Mouse (Mus musculus) heart, postnatal 0 days (tissue): ENCODE results near the gene Gm11060. TPM values are rescaled to one million over a fixed set of nuclear protein-coding genes. Genes with fewer than 3 reads are reported as not detected.
A peak's percentile ranks its signal among the peaks of the same experiment; 100 is the strongest.

Experiments used
- ATAC-seq: fragments of 200-750 bp; cut with Nextera tagmentation; 2 replicates; pipeline ENCODE4 v1.8.0; 2017; ENCODE audit warnings: low read depth, moderate number of reproducible peaks, moderate library complexity; ENCODE audit not compliant: insufficient read depth
- DNase-seq: peaks from one replicate; pipeline ENCODE4 v3.0.0-alpha.2; 2016; ENCODE audit warnings: low spot score
- H3K27ac ChIP-seq: fragments of 300-500 bp; sonication (generic); 2 replicates; pipeline ENCODE4 v1.5.1; 2014; ENCODE audit warnings: low read depth, mild to moderate bottlenecking
- H3K27me3 ChIP-seq: fragments of 300-500 bp; sonication (generic); 2 replicates; pipeline ENCODE4 v1.6.1; 2014; ENCODE audit warnings: low read length, mixed read lengths; ENCODE audit not compliant: control insufficient read depth, insufficient read depth
- H3K36me3 ChIP-seq: fragments of 300-500 bp; sonication (generic); replicated peaks from 2 replicates; pipeline ENCODE4 v1.6.1; 2014; ENCODE audit warnings: low read length, mixed read lengths; ENCODE audit not compliant: control insufficient read depth, insufficient read depth
- H3K4me1 ChIP-seq: fragments of 300-500 bp; sonication (generic); 2 replicates; pipeline ENCODE4 v1.6.1; 2014; ENCODE audit warnings: antibody characterized with exemption; ENCODE audit not compliant: control insufficient read depth, insufficient read depth
- H3K4me2 ChIP-seq: fragments of 300-500 bp; sonication (generic); 2 replicates; pipeline ENCODE4 v1.6.1; 2014; ENCODE audit warnings: low read depth, mild to moderate bottlenecking, low read length, moderate library complexity
- H3K4me3 ChIP-seq: fragments of 300-500 bp; sonication (generic); 2 replicates; pipeline ENCODE4 v1.5.1; 2014; ENCODE audit warnings: low read depth, low read length
- H3K9ac ChIP-seq: fragments of 300-500 bp; sonication (generic); replicated peaks from 2 replicates; pipeline ENCODE4 v1.6.1; 2014; ENCODE audit warnings: low read depth, low read length, mixed read lengths
- H3K9me3 ChIP-seq: fragments of 300-500 bp; sonication (generic); replicated peaks from 2 replicates; pipeline ENCODE4 v1.6.1; 2016; ENCODE audit warnings: low read length; ENCODE audit not compliant: control insufficient read depth
- CTCF ChIP-seq: IDR thresholded peaks from 2 replicates; pipeline ENCODE4 v1.5.1; 2016; ENCODE audit warnings: antibody characterized with exemption, control low read depth, low read depth
- EP300 ChIP-seq: IDR thresholded peaks from 2 replicates; pipeline ENCODE4 v1.6.1; 2016; ENCODE audit warnings: antibody characterized with exemption, low read depth
- WGBS: fragments of 180-500 bp; shearing (Covaris S2); extraction: QIAGEN DNeasy Blood & Tissue Kit; methylation state at CpG from one replicate; pipeline ENCODE4 v1.1.7; 2014; 5-methylcytosine and 5-hydroxymethylcytosine counted together
- polyA plus RNA-seq: library from polyadenylated mRNA; unstranded; fragments of >200 nt; fragmentation: Nextera tagmentation; extraction: Ambion mirVana; gene quantifications from 2 replicates; pipeline ENCODE4 v1.2.1, GENCODE M21; 2015
- total RNA-seq: library from RNA; depleted of rRNA; stranded (reverse); fragments of >200 nt; gene quantifications from 2 replicates; pipeline ENCODE4 v1.2.3, GENCODE M21; 2014; ENCODE audit warnings: low replicate concordance

The Gm11060 gene
- total and polyA plus RNA-seq, 2 experiments from 2014 or later, result not detected

DNA sequence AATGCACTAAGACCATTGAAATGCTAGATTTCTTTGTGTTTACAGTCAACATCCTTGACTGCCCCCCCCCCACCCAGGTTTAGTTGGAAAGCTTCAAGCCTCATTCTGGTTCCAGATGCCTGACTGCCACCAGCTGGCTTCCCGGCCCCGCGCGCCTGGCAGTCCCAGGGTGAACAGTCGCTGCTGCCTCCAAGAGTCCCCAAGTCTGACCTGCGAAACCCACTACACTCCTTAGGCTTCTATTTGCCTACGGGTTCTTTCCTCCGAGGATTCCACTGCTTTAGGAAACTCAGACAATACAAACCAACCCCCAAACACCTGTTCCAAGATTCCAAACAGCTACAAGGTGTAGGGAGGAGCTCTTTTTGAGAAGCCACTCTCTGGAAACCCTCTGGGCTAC is 33.4 kb downstream of the Gm11060 start:
- Histone ChIP-seq H3K27me3 (peaks cover 96% of the 10 kb centered on the region), H3K4me3 (peak overlapping the region; percentile 58), H3K9ac (no peak overlapping the region), H3K36me3 (no peaks in the 10 kb centered on the region), H3K9me3 (no peaks in the 10 kb centered on the region), H3K4me2 (peak overlapping the region; percentile 63), H3K27ac (no peak overlapping the region), H3K4me1 (peaks cover 3% of the 10 kb centered on the region; the same call in 1 of the 2 replicates)
- TF ChIP-seq CTCF, result no peak
- TF ChIP-seq EP300, result no peak
- 6% methylated on average over 8 of the region's 8 CpGs for WGBS
- no peak for ATAC-seq
- DNase-seq, result no peak

DNA sequence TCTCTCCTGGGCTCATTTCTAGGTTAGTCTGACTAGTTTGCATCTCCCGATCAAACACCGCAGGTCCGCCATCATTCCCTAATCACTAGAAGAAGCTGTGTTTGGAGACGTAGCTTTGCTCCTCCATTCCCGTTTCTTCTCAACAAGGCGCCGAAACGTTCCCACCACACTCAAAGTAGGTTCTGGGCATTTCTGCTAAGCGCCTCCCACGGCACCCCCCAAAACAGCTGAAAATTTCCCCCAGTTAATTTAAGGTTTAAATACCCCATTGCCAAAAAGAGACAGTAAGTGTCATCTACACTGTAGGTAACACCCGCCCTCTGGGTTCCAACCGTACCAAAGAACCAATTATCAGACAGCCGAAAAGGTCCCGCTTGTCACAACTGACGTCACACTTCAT is 33.8 kb downstream of the Gm11060 start:
- Histone ChIP-seq H3K4me3 (peak overlapping the region; percentile 58), H3K4me2 (peak overlapping the region; percentile 63), H3K9me3 (no peaks in the 10 kb centered on the region), H3K27ac (no peak overlapping the region; the same call in 1 of the 2 replicates), H3K4me1 (peaks cover 3% of the 10 kb centered on the region; the same call in 1 of the 2 replicates), H3K36me3 (no peaks in the 10 kb centered on the region), H3K9ac (no peak overlapping the region), H3K27me3 (peaks cover 96% of the 10 kb centered on the region)
- TF ChIP-seq CTCF, result no peak
- 7% methylated on average over 15 of the region's 15 CpGs for WGBS
- DNase-seq, result no peak
- ATAC-seq, result no peak

DNA sequence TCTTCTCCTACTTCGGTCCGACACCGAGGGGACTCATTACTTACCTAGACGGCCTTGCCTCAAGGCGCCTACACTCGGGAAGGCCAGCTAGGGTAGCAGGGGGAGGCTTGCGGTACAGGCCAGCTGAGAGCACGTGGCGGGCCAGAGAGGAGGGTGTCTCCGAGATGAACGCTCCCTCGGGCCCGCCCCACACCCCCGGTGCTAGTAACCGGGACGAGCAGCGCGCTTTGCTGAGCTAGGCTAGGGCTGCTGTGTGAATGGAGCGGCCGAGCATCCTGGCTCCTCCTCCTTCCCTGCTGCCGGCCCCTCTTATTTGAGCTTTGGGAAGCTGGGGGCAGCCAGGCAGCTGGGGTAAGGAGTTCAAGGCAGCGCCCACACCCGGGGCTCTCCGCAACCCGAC is 34.5 kb downstream of the Gm11060 start, which contains the start of gene Wt1:
TSS of gene Wt1 (plus strand) at position 251 of the 400 bp plus-strand sequence.
- Histone ChIP-seq H3K9ac (peak within 1 kb of the TSS; percentile 48), H3K27me3 (peaks cover 96% of the 10 kb centered on the region), H3K4me1 (peaks cover 3% of the 10 kb centered on the region; the same call in 1 of the 2 replicates), H3K36me3 (no peaks in the 10 kb centered on the region), H3K27ac (peak within 1 kb of the TSS; percentile 56), H3K4me2 (peak within 1 kb of the TSS; percentile 63), H3K4me3 (peak within 1 kb of the TSS; percentile 58), H3K9me3 (no peaks in the 10 kb centered on the region)
- ATAC-seq (peak; percentile 62), DNase-seq (peak; percentile 74)
- no peak for TF ChIP-seq EP300
- WGBS, result under 1% methylated on average over 22 of the region's 25 CpGs

DNA sequence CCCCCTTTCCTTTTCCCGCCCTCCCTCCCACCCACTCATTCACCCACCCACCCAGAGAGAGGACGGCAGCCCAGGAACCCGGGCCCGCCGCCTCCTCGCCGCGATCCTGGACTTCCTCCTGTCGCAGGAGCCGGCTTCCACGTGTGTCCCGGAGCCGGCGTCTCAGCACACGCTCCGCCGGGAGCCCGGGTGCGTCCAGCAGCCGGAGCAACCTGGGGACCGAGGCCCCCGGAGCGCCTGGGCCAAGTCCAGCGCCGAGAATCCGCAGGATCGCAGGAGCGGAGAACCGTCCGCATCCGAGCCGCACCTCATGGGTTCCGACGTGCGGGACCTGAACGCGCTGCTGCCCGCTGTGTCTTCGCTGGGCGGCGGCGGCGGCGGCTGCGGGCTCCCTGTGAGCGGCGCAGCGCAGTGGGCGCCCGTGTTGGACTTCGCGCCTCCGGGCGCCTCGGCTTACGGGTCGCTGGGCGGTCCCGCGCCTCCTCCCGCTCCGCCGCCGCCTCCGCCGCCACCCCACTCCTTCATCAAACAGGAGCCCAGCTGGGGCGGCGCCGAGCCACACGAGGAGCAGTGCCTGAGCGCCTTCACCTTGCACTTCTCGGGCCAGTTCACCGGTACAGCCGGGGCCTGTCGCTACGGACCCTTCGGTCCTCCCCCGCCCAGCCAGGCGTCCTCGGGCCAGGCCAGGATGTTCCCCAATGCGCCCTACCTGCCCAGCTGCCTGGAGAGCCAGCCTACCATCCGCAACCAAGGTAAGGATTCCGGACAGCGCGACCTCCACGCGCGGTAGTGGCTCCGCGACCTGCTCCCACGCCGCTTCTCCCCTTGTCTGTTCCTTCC is 35.1 kb downstream of the Gm11060 start:
- ATAC-seq, result peak; percentile 18; the same call in 1 of the 2 replicates

DNA sequence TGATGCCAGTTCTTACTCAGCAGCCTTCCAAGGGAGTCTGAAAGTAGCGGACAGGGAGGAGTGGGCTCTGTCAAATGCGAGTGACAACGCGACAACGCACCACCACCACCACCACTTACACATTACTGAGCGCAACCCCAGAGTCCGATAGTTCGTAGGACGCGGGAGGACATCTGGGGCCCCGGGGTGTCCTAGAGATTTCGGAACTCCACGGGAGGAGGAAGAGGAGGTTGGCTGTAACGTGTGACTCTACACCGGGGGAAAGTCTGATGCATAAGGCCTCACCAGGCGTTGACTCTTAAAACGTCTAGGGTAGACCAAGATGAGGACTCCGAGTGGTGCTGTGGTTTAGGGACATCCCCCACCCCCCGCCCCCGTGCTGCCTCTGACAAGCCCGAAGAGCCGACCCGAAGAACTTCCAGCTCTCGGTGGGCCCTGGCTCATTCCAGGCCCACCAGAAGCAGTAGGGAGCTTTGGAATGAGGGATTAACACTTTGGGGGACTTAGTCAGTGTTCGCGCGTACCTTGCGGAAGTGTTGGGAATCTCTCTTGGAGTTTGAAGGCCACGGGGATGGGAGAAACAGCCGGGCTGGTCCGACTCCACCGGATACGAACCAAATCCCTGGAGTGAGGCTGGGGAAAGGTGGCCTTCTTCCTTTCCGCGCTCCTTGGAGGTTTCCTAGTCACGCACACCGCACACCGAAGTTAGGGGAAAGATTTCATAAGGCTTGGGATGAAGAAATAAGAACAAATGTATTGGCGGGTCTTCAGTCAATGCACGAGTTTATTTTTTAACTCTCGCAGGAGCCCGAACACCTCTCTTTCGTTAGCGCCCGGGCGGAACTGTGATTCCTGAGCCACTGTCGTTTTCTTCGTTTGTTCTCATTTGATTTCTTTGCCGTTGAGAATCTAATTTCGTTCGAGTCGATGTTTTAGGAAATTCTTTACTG is 36.0 kb downstream of the Gm11060 start:
- TF ChIP-seq CTCF, result no peak
- TF ChIP-seq EP300, result no peak
- DNase-seq, result no peak
- Histone ChIP-seq H3K4me2 (peak overlapping the region; percentile 63), H3K27ac (peak overlapping the region; percentile 49; the same call in 1 of the 2 replicates), H3K9ac (peak overlapping the region; percentile 48), H3K4me3 (peak overlapping the region; percentile 58), H3K27me3 (peaks cover 97% of the 10 kb centered on the region), H3K36me3 (no peaks in the 10 kb centered on the region), H3K9me3 (no peaks in the 10 kb centered on the region), H3K4me1 (peaks cover 3% of the 10 kb centered on the region; the same call in 1 of the 2 replicates)
- no peak for ATAC-seq
- 3% methylated on average over 52 of the region's 52 CpGs for WGBS

More for the DNA sequence above, 35.1 kb downstream of the Gm11060 start:
- Histone ChIP-seq H3K9me3 (no peaks in the 10 kb centered on the region), H3K36me3 (no peaks in the 10 kb centered on the region), H3K27me3 (peaks cover 96% of the 10 kb centered on the region), H3K27ac (peak overlapping the region; percentile 56), H3K4me1 (peaks cover 3% of the 10 kb centered on the region; the same call in 1 of the 2 replicates), H3K9ac (peak overlapping the region; percentile 48), H3K4me2 (peak overlapping the region; percentile 63), H3K4me3 (peak overlapping the region; percentile 58)
- no peak for DNase-seq
- TF ChIP-seq EP300, result no peak
- no peak for TF ChIP-seq CTCF
- WGBS, result under 1% methylated on average over 89 of the region's 92 CpGs
